Mouse (Mus musculus) bone marrow, adult 2 months (tissue): Measurements from ENCODE around the gene Klf2. TPM values are rescaled to one million over a fixed set of nuclear protein-coding genes. Genes with fewer than 3 reads are reported as not detected.

Experiments
- H3K27ac ChIP-seq: fragments of 200-500 bp; 2 replicates; pipeline ENCODE4 v1.5.1; 2012; ENCODE audit warnings: low read depth, mild to moderate bottlenecking, control low read depth, inconsistent platforms, low read length; ENCODE audit not compliant: control insufficient read depth, poor library complexity, insufficient read depth
- H3K4me1 ChIP-seq: fragments of 200-500 bp; 2 replicates; pipeline ENCODE4 v1.6.1; 2011; ENCODE audit warnings: low read length; ENCODE audit not compliant: control insufficient read depth, insufficient read depth
- H3K4me3 ChIP-seq: fragments of 200-500 bp; replicated peaks from 2 replicates; pipeline ENCODE3; 2011; ENCODE audit warnings: mild to moderate bottlenecking, low read depth, low read length, control low read depth; ENCODE audit not compliant: control insufficient read depth
- CTCF ChIP-seq: fragments of 200-500 bp; IDR thresholded peaks from 2 replicates; pipeline ENCODE4 v1.5.1; 2011; ENCODE audit warnings: low read length, control low read depth; ENCODE audit not compliant: control insufficient read depth, insufficient read depth
- POLR2A ChIP-seq: fragments of 200-500 bp; IDR thresholded peaks from 2 replicates; pipeline ENCODE4 v1.6.1; 2011; ENCODE audit warnings: low read depth, mild to moderate bottlenecking, control low read depth, low read length, borderline replicate concordance; ENCODE audit not compliant: control insufficient read depth
- WGBS: fragments of 180-500 bp; shearing (Covaris S2); methylation state at CpG from one replicate; pipeline ENCODE4 v1.1.7; 2018; 5-methylcytosine and 5-hydroxymethylcytosine counted together
- polyA plus RNA-seq: library from polyadenylated mRNA; stranded (reverse); fragments of >200 nt; gene quantifications from 2 replicates; pipeline ENCODE4 v1.2.4, GENCODE M21; 2011; ENCODE audit warnings: low replicate concordance; ENCODE audit not compliant: missing spikeins, insufficient read depth, insufficient read length

Gene Klf2
- polyA plus RNA-seq, result 123 and 179 TPM in 2 replicates

DNA sequence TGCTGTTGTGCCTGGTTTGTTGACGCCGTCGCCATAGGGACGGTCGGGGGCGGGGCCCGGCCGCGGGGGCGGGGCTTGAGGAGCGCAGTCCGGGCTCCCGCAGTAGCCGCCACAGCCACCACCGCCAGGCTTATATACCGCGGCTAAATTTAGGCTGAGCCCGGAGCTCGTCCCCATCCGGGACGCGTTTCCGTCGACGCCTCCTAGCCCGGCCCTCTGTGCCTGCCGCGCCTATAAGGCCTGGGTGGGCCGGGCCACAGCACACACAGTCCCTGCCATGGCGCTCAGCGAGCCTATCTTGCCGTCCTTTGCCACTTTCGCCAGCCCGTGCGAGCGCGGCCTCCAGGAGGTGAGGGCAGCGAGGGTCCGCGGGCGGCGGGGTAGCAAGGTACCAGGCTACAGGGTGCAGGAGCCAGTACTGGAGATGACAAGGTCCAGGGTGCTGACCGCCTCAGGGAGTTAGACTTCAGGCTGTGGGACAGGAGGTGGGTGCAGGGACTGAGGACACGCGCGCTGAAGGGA lies at the start of gene Klf2:
Klf2 (plus strand) TSS at position 233 of the 522 bp plus-strand sequence.
- peaks cover 7% of the 10 kb centered on the region for H3K4me1 ChIP-seq
- peak within 1 kb of the TSS; percentile 97 for H3K27ac ChIP-seq
- WGBS, result under 1% methylated on average over 46 of the region's 46 CpGs
- TF ChIP-seq CTCF, result no peak
- peak; percentile 100 for TF ChIP-seq POLR2A
- peak within 1 kb of the TSS; percentile 99 for H3K4me3 ChIP-seq

DNA sequence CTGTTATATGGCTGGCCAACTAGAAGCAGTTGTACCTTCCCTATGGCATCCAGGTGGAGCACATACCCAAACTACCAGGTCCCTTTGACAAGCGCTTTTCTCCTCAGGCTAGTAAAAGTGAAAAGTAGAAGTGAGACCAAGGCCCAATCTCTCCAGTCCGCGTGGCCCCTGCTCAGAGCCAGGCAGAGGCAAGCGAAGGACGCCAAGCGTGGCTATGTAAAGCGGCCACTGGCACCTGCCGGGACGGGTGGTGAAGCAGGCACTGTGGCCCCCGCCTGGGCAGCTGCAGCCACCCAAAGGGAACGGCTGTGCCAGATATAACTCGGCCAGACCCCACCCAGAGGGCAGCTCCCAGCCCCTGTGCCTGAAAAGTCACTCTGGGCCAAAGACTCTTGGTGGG lies 48.2 kb upstream of the Klf2 start:
- Histone ChIP-seq H3K27ac (peak overlapping the region; percentile 78), H3K4me1 (peaks cover 11% of the 10 kb centered on the region), H3K4me3 (no peak overlapping the region)
- TF ChIP-seq CTCF (no peak), POLR2A (no peak)
- WGBS, result 63% methylated on average over 12 of the region's 12 CpGs

DNA sequence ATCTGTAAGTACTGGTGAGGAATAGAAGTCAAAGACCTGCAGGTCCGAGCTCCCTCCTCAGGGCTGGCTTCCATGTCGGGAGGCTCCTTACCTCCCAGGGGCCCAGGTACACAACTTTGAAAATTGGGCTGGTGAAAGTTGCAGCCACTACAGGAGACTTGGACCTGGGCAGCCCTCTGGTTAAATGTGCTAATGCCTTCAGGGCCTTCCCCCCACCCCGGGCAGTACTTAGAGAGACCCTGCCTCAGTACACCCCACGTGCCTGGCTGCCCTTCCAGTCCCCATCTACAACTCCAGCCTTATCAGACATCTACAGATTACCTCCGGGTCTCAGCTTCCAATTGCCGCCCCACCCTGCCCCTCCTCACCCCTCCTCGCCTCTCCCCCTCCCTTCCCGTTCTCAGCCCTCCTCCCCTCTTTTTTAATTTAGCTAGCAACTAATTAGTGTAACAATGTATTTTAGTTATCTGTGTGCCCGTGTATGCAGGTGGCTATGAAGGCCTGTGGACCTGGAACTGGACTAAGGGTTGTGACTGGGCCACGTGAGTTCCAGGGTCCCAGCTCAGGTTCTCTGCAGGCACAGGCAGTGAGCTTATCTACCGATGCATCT lies 47.7 kb upstream of the Klf2 start:
- TF ChIP-seq POLR2A (no peak), CTCF (no peak)
- H3K4me1 ChIP-seq, result peaks cover 11% of the 10 kb centered on the region
- peak overlapping the region; percentile 86 for H3K27ac ChIP-seq
- H3K4me3 ChIP-seq, result no peak overlapping the region
- WGBS, result 64% methylated on average over 11 of the region's 11 CpGs

DNA sequence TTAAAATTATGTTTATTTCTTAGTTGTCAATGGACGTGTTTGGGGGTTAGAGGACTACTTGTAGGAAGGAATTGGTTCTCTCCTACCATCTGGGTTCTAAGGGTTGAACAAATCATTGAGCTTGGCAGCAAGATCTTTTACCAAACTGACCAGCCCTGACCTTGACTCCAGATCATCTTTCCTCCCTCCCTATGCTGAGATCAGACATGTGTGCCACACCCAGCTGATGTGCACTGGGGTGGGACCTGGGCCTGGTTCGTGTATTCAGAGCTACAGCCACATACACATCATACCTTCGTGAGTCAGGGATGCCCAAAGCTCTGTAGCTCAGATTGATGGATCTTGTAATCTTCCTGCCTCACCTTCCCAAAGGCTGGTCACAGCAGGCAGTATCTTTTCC lies 47.1 kb upstream of the Klf2 start:
- WGBS, result 56% methylated on average over 3 of the region's 3 CpGs
- peaks cover 11% of the 10 kb centered on the region for H3K4me1 ChIP-seq
- no peak for TF ChIP-seq CTCF
- no peak for TF ChIP-seq POLR2A
- peak overlapping the region; percentile 86; the same call in 1 of the 2 replicates for H3K27ac ChIP-seq
- H3K4me3 ChIP-seq, result no peak overlapping the region

DNA sequence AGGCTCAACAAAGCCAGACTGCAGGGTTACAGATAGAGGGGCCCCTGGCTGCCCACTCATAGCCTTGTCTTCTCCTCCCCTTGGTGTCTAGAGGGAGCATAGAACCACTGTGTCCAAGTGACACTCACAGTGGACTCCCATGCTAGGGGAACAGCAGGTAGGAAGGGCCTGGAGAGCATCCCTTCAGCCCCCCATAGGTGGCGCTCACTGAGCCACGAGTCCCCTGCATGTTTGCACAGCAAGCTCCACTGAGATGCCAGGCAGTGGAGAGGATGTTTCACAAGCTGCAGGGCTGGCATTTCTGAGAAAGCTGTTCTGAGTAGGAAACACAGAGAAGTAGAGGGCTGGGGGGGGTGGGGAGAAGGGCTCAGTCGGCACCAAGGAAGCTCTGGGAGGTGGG lies 46.5 kb upstream of the Klf2 start:
- H3K4me1 ChIP-seq, result peaks cover 10% of the 10 kb centered on the region
- TF ChIP-seq POLR2A (no peak), CTCF (peak; percentile 91)
- peak overlapping the region; percentile 86 for H3K27ac ChIP-seq
- H3K4me3 ChIP-seq, result no peak overlapping the region
- 6% methylated on average over 3 of the region's 3 CpGs for WGBS

DNA sequence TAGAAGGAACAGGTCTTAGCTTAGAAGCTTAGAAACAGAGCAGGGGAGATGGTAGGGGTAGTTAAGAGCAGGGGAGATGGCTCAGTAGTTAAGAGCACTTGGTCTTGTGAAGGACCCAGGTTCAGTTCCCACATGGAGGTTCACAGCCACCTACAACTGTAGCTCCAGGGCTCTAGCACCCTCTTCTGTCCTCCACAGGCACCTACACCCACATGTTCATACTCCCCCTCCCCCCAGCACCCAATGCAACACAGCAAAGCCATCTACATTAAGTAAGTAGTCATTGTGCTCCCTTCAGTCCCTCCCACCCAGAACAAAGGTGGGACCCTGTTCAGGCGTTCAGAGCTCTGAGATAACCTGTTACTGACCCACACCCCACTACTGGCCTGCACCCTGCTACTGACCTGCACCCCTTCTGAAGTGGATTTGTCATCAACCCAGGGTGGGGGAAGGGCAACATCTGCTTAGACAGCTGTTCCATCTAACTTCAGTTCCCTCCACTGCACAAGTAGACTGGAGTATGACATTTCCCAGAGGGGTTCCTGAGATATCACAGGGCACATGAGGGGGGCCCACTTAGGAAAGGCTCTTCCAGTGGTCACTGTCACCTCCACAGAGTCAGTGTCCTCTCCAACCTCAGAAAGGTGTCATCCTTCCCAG lies 45.6 kb upstream of the Klf2 start:
- WGBS, result 76% methylated on average over 1 of the region's 1 CpGs
- H3K4me3 ChIP-seq, result no peak overlapping the region
- peak overlapping the region; percentile 86 for H3K27ac ChIP-seq
- peaks cover 10% of the 10 kb centered on the region for H3K4me1 ChIP-seq
- TF ChIP-seq POLR2A, result no peak
- no peak for TF ChIP-seq CTCF

DNA sequence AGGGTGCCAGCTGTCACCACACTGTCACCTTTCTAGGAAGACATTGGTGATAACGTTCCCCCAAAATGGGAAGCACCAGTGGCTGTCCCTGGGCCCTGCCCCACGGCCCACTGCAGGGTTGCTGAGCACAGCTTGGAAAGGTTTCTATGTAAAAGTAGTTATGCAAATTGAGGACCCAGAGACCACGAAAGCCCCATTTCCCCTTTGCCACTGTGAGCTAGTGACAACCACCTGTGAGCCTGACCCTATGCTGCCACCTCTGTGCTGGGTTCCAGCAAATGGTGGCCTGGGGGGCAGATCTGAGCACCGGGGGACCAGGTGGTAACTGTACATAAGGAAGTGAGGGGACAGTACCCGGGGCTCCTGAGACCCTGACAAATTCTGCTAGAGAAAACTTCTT lies 45.0 kb upstream of the Klf2 start:
- peaks cover 11% of the 10 kb centered on the region for H3K4me1 ChIP-seq
- H3K27ac ChIP-seq, result peak overlapping the region; percentile 86
- 7% methylated on average over 5 of the region's 5 CpGs for WGBS
- TF ChIP-seq CTCF (no peak), POLR2A (peak; percentile 8; the same call in 1 of the 2 replicates)
- no peak overlapping the region for H3K4me3 ChIP-seq

DNA sequence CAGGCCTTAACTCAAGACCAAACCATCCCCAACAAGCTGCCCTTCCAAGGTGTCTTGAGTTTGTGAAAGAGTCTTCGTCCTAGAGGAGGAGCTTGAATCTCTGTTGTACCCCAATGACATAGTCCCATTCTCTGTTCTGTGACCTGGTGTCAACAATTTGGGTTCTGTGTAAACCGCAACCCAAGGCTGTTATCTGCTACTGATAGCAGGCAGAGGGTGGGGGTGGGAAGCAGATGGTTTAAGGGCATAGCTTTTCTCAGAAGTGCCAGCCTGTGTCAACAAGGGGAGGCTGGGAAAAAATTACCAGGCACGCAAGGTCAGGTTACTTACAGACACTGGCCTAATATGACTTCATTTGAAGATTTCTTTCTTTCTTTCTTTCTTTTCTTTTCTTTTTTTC lies 41.6 kb upstream of the Klf2 start:
- Histone ChIP-seq H3K4me1 (peaks cover 8% of the 10 kb centered on the region), H3K27ac (no peak overlapping the region), H3K4me3 (no peak overlapping the region)
- TF ChIP-seq CTCF (no peak), POLR2A (no peak)
- WGBS, result 50% methylated on average over 3 of the region's 3 CpGs
